Mouse (Mus musculus) hindbrain, embryonic 15.5 days (tissue): Measurements from ENCODE around the gene Myb. TPM values are rescaled to one million over a fixed set of nuclear protein-coding genes. Genes with fewer than 3 reads are reported as not detected.
A peak's percentile ranks its signal among the peaks of the same experiment; 100 is the strongest.

Source experiments
- ATAC-seq: fragments of 200-750 bp; cut with Nextera tagmentation; 2 replicates; pipeline ENCODE4 v1.8.0; 2017; ENCODE audit warnings: low read depth, moderate number of reproducible peaks, moderate TSS enrichment; ENCODE audit not compliant: low FRiP score
- H3K27ac ChIP-seq: fragments of 300-500 bp; sonication (generic); replicated peaks from 2 replicates; pipeline ENCODE4 v1.5.1; 2015; ENCODE audit warnings: mild to moderate bottlenecking, inconsistent platforms
- H3K27me3 ChIP-seq: fragments of 300-500 bp; sonication (generic); 2 replicates; pipeline ENCODE4 v1.6.1; 2015; ENCODE audit warnings: control low read depth, inconsistent platforms
- H3K36me3 ChIP-seq: fragments of 300-500 bp; sonication (generic); 2 replicates; pipeline ENCODE4 v1.6.1; 2015; ENCODE audit warnings: control low read depth, inconsistent platforms
- H3K4me1 ChIP-seq: fragments of 300-500 bp; sonication (generic); replicated peaks from 2 replicates; pipeline ENCODE4 v1.6.1; 2015; ENCODE audit warnings: control low read depth, inconsistent platforms
- H3K4me2 ChIP-seq: fragments of 300-500 bp; sonication (generic); 2 replicates; pipeline ENCODE4 v1.6.1; 2015; ENCODE audit warnings: moderate library complexity, mild to moderate bottlenecking, inconsistent platforms
- H3K4me3 ChIP-seq: fragments of 300-500 bp; sonication (generic); 2 replicates; pipeline ENCODE4 v1.5.1; 2015; ENCODE audit warnings: mild to moderate bottlenecking, inconsistent platforms
- H3K9ac ChIP-seq: fragments of 300-500 bp; sonication (generic); 2 replicates; pipeline ENCODE4 v1.6.1; 2015; ENCODE audit warnings: inconsistent platforms
- H3K9me3 ChIP-seq: fragments of 300-500 bp; sonication (generic); 2 replicates; pipeline ENCODE4 v1.6.1; 2016; ENCODE audit warnings: control low read depth, inconsistent platforms
- WGBS: fragments of 180-500 bp; shearing (Covaris S2); methylation state at CpG from one replicate; pipeline ENCODE4 v1.1.7; 2015; 5-methylcytosine and 5-hydroxymethylcytosine counted together
- polyA plus RNA-seq: library from polyadenylated mRNA; unstranded; fragments of >200 nt; fragmentation: Nextera tagmentation; extraction: Ambion mirVana; gene quantifications from 2 replicates; pipeline ENCODE4 v1.2.1, GENCODE M21; 2015

Myb gene
- polyA plus RNA-seq, 1 experiment from 2014 or later = 2.9 TPM

- H3K4me3 ChIP-seq = no peak overlapping the region
- H3K9me3 ChIP-seq = no peaks in the 10 kb centered on the region
- H3K36me3 ChIP-seq = no peaks in the 10 kb centered on the region
- H3K4me1 ChIP-seq = no peaks in the 10 kb centered on the region
- WGBS = 80% methylated on average over 10 of the region's 10 CpGs
- no peak overlapping the region for H3K27ac ChIP-seq
- no peak for ATAC-seq
- H3K9ac ChIP-seq = no peak overlapping the region
- H3K27me3 ChIP-seq = no peaks in the 10 kb centered on the region
- no peak overlapping the region for H3K4me2 ChIP-seq
These were observed 31.7 kb upstream of the Myb start for GRCm38 (mm10) chr10:21192436-21192835.

GRCm38 (mm10) chr10:21189756-21190397, 29.1 kb upstream of the Myb start:
- Histone ChIP-seq H3K9me3 (no peaks in the 10 kb centered on the region), H3K4me1 (no peaks in the 10 kb centered on the region), H3K4me2 (no peak overlapping the region), H3K27me3 (no peaks in the 10 kb centered on the region), H3K9ac (no peak overlapping the region), H3K4me3 (no peak overlapping the region), H3K36me3 (no peaks in the 10 kb centered on the region), H3K27ac (no peak overlapping the region)
- ATAC-seq = no peak
- 82% methylated on average over 9 of the region's 9 CpGs for WGBS

- no peak overlapping the region for H3K27ac ChIP-seq
- H3K9me3 ChIP-seq = no peaks in the 10 kb centered on the region
- 0 out of 2 replicates have a peak, but pooled peaks have one; percentile 67 for ATAC-seq
- peak overlapping the region; percentile 23 for H3K4me3 ChIP-seq
- H3K4me2 ChIP-seq = peak overlapping the region; percentile 50
- no peaks in the 10 kb centered on the region for H3K36me3 ChIP-seq
- 27% methylated on average over 8 of the region's 8 CpGs for WGBS
- H3K27me3 ChIP-seq = no peaks in the 10 kb centered on the region
- no peak overlapping the region; the same call in 1 of the 2 replicates for H3K9ac ChIP-seq
- no peaks in the 10 kb centered on the region for H3K4me1 ChIP-seq
These were observed 28.5 kb upstream of the Myb start for GRCm38 (mm10) chr10:21189275-21189601.

DNA sequence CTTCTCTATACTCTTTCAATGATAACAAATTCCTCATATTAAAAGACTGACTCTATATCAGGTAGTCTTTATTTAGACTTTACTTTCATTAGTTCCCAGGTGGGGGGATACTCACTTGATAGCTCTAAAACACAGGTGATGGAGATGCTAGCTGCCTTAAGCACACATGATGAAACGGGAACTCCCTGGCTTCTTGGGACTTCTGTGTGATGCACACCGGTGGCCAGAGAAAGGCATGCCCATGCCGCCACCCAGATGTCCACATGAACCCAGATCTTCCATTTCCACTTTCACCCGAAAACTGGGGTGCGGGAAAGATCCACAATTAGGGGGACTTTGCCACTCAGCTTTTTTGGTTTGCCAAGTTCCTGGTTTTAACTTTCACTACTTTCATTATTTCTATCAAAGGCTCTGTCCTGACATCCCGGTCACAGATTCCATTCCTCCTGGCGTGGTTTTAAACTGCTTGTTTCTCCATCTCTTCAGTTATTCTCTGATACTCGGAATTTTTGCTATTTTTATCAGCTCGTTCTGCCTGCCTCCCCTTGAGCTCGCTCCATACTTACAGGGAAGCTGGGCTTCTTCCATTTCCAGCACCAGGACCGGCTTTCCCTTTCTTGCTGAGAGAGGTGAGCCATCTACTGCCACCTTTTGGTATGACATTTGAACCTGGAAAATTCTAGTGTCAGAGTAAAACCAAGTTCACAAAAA, 27.9 kb upstream of the Myb start:
- Histone ChIP-seq H3K27ac (no peak overlapping the region), H3K4me1 (no peaks in the 10 kb centered on the region), H3K9ac (no peak overlapping the region; the same call in 1 of the 2 replicates), H3K9me3 (no peaks in the 10 kb centered on the region), H3K27me3 (no peaks in the 10 kb centered on the region), H3K4me2 (peak overlapping the region; percentile 50), H3K36me3 (no peaks in the 10 kb centered on the region), H3K4me3 (peak overlapping the region; percentile 23)
- ATAC-seq = peak; percentile 81
- 27% methylated on average over 11 of the region's 11 CpGs for WGBS

- ATAC-seq = no peak
- H3K9ac ChIP-seq = no peak overlapping the region
- no peaks in the 10 kb centered on the region for H3K9me3 ChIP-seq
- H3K4me1 ChIP-seq = no peaks in the 10 kb centered on the region
- no peak overlapping the region for H3K27ac ChIP-seq
- no peak overlapping the region for H3K4me2 ChIP-seq
- no peaks in the 10 kb centered on the region for H3K36me3 ChIP-seq
- no peaks in the 10 kb centered on the region for H3K27me3 ChIP-seq
- no peak overlapping the region for H3K4me3 ChIP-seq
These were observed 27.1 kb upstream of the Myb start for GRCm38 (mm10) chr10:21187847-21188246.

GRCm38 (mm10) chr10:21186733-21187132, 25.9 kb upstream of the Myb start:
- H3K4me1 ChIP-seq = no peaks in the 10 kb centered on the region
- H3K36me3 ChIP-seq = no peaks in the 10 kb centered on the region
- no peak overlapping the region for H3K27ac ChIP-seq
- no peaks in the 10 kb centered on the region for H3K9me3 ChIP-seq
- no peak overlapping the region for H3K4me3 ChIP-seq
- WGBS = 86% methylated on average over 5 of the region's 5 CpGs
- no peaks in the 10 kb centered on the region for H3K27me3 ChIP-seq
- no peak for ATAC-seq
- no peak overlapping the region for H3K4me2 ChIP-seq
- no peak overlapping the region for H3K9ac ChIP-seq

GRCm38 (mm10) chr10:21178711-21179110, 17.9 kb upstream of the Myb start:
- no peaks in the 10 kb centered on the region for H3K4me1 ChIP-seq
- WGBS = 43% methylated on average over 5 of the region's 5 CpGs
- no peak overlapping the region for H3K4me2 ChIP-seq
- H3K9me3 ChIP-seq = no peaks in the 10 kb centered on the region
- H3K27me3 ChIP-seq = no peaks in the 10 kb centered on the region
- no peak for ATAC-seq
- H3K36me3 ChIP-seq = no peaks in the 10 kb centered on the region
- no peak overlapping the region for H3K4me3 ChIP-seq
- no peak overlapping the region for H3K27ac ChIP-seq
- no peak overlapping the region for H3K9ac ChIP-seq

- no peaks in the 10 kb centered on the region for H3K36me3 ChIP-seq
- H3K9me3 ChIP-seq = no peaks in the 10 kb centered on the region
- no peaks in the 10 kb centered on the region for H3K4me1 ChIP-seq
- H3K4me3 ChIP-seq = no peak overlapping the region
- no peak overlapping the region for H3K4me2 ChIP-seq
- ATAC-seq = no peak
- H3K9ac ChIP-seq = no peak overlapping the region
- H3K27ac ChIP-seq = no peak overlapping the region
- 85% methylated on average over 10 of the region's 10 CpGs for WGBS
- no peaks in the 10 kb centered on the region for H3K27me3 ChIP-seq
These were observed 17.5 kb upstream of the Myb start for GRCm38 (mm10) chr10:21178281-21178680.

GRCm38 (mm10) chr10:21172650-21173200, 11.9 kb upstream of the Myb start:
- WGBS = 77% methylated on average over 4 of the region's 4 CpGs
- Histone ChIP-seq H3K9me3 (no peaks in the 10 kb centered on the region), H3K27ac (no peak overlapping the region), H3K36me3 (no peaks in the 10 kb centered on the region), H3K4me1 (no peaks in the 10 kb centered on the region), H3K4me2 (no peak overlapping the region), H3K9ac (no peak overlapping the region), H3K27me3 (no peaks in the 10 kb centered on the region), H3K4me3 (no peak overlapping the region)
- no peak for ATAC-seq

DNA sequence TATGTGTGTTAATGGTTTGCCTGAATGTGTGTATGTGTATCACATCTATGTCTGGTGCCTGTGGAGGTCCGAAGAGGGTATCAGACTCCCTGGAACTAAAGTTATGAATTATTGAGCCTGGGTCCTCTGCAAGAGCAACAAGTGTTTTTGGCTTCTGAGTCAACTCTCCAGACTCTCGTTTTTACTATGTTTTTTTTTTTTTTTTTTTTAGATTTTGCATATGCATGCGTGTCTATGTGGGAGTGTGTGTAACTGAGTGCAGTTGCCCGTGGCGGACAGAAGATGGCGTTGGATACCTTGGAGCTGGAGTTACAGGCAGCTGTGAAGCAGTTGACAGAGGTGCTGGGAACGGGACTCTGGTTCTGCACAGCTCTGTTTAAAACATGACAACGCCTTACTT, 7.7 kb upstream of the Myb start:
- no peaks in the 10 kb centered on the region for H3K36me3 ChIP-seq
- ATAC-seq = no peak
- no peaks in the 10 kb centered on the region for H3K4me1 ChIP-seq
- no peaks in the 10 kb centered on the region for H3K9me3 ChIP-seq
- H3K27me3 ChIP-seq = no peaks in the 10 kb centered on the region
- H3K4me3 ChIP-seq = no peak overlapping the region
- H3K9ac ChIP-seq = no peak overlapping the region
- 95% methylated on average over 8 of the region's 8 CpGs for WGBS
- no peak overlapping the region for H3K4me2 ChIP-seq
- H3K27ac ChIP-seq = no peak overlapping the region

DNA sequence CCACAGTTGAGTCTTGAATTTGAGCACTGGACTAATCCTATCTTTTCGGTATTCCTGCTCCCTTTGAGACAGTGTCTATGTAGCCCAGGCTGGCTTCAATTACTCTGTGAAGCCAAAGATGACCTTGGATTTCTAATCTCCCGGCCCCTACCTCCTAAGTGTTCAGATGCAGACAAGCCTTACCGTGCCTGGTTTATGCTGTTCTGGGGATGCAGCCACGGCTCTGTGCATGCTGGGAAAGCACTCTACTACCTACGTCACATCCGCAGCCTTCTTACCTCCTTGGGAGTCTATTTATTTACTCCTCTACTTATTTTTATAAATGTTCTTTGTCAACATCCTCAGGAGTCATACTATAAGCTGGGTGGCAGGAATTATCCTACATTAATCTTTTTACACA, 7.1 kb upstream of the Myb start:
- no peak overlapping the region for H3K9ac ChIP-seq

DNA sequence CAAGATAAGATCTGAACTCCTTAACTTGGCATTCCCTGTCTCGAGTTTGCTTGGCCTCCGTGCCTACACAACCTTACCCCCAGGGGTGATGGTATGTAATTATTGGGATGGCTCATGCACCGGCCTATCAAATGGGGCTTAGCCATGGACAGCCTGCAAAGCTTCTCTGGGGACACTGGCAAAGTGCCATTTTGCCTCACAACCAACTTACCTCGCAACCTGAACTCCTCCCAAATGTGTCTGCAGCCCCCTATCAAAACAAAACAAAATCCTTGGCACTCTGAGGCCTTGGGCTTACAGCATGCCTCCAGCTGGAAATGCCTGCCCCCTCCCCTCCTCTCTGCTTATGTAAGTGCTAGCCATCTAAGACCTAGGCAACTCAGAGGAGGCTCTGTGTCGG, 6.4 kb upstream of the Myb start:
- Histone ChIP-seq H3K9ac (no peak overlapping the region), H3K27me3 (peaks cover 5% of the 10 kb centered on the region), H3K4me2 (no peak overlapping the region), H3K9me3 (no peaks in the 10 kb centered on the region), H3K4me1 (no peaks in the 10 kb centered on the region), H3K36me3 (no peaks in the 10 kb centered on the region), H3K4me3 (no peak overlapping the region), H3K27ac (no peak overlapping the region)
- no peak for ATAC-seq
- 88% methylated on average over 5 of the region's 5 CpGs for WGBS

More for the DNA sequence above, 7.1 kb upstream of the Myb start:
- H3K9me3 ChIP-seq = no peaks in the 10 kb centered on the region
- no peaks in the 10 kb centered on the region for H3K36me3 ChIP-seq
- ATAC-seq = no peak
- WGBS = 95% methylated on average over 6 of the region's 6 CpGs
- H3K4me2 ChIP-seq = no peak overlapping the region
- no peaks in the 10 kb centered on the region for H3K4me1 ChIP-seq
- H3K4me3 ChIP-seq = no peak overlapping the region
- no peaks in the 10 kb centered on the region for H3K27me3 ChIP-seq
- H3K27ac ChIP-seq = no peak overlapping the region
